Mouse (Mus musculus): Measurements from ENCODE around the gene Klc1.

GRCm38 (mm10) chr12:111746091-111746490 lies 12.6 kb upstream of the Klc1 start:
- TF ChIP-seq CTCF (IDR thresholded peaks at IDR 0.05; ENCODE audit: control insufficient read depth, insufficient read depth, insufficient read length) (no peak), MYOG (IDR thresholded peaks at IDR 0.05; ENCODE audit: control insufficient read depth, extremely low read depth, insufficient read length) (no peak), USF1 (IDR thresholded peaks at IDR 0.05; ENCODE audit: low read depth) (no peak), MAX (IDR thresholded peaks at IDR 0.05) (no peak), CEBPB (IDR thresholded peaks at IDR 0.05; ENCODE audit: low read depth) (no peak)
